Comparison of ENCODE assay signal across 7 mouse cellular contexts in the genomic region with DNA sequence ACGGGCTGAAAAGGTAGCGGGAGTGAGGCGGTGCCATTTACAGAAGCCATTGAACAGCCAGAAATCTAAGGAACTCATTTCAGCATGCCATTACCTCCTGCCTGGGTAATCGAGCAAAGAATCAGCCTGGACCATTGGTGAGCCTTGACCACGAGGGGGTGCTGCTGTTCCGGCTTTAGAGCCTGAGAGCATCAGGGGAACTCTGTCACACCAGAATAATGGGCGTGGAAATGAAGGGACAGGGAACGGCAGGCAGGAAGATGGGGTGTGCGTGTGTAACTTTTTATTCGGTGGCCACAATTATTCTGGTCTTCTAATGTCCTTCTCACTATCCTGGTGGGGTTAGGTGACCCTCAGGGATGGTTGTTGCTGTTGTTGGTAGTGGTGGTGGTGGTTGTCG. TPM values are rescaled to one million over a fixed set of nuclear protein-coding genes. Genes with fewer than 3 reads are reported as not detected.
DNase-seq lines count a peak whose midpoint lies in the region; ATAC-seq lines count a peak whose summit lies in the region.

No protein-coding gene starts in this region.

- H3K9me3 ChIP-seq in embryonic facial prominence, embryonic 11.5 days (replicated peaks; ENCODE audit: control insufficient read depth, low read length): no peaks in the 10 kb centered on the region
- 0 out of 2 replicates have a peak, but pooled peaks cover 5% of the 10 kb centered on the region for H3K9me3 ChIP-seq in limb, embryonic 12.5 days

- no peaks in the 10 kb centered on the region for H3K36me3 ChIP-seq in embryonic facial prominence, embryonic 11.5 days (replicated peaks; ENCODE audit: control insufficient read depth, insufficient read depth, low read depth, low read length)
- no peaks in the 10 kb centered on the region for H3K36me3 ChIP-seq in limb, embryonic 12.5 days

- H3K4me3 ChIP-seq in embryonic facial prominence, embryonic 11.5 days (ENCODE audit: low read depth, low read length): 0 out of 2 replicates have a peak overlapping the region, but pooled peaks have one; percentile 10
- no peak overlapping the region for H3K4me3 ChIP-seq in limb, embryonic 12.5 days (replicated peaks)

- WGBS in embryonic facial prominence, embryonic 11.5 days: 10% methylated on average over 11 of the region's 11 CpGs
- 11% methylated on average over 11 of the region's 11 CpGs for WGBS in limb, embryonic 12.5 days

- H3K9ac ChIP-seq in embryonic facial prominence, embryonic 11.5 days (replicated peaks; ENCODE audit: low read length): no peak overlapping the region
- H3K9ac ChIP-seq in limb, embryonic 12.5 days (replicated peaks): no peak overlapping the region

- no peaks in the 10 kb centered on the region for H3K4me1 ChIP-seq in embryonic facial prominence, embryonic 11.5 days (ENCODE audit: control insufficient read depth, insufficient read depth, low read length)
- H3K4me1 ChIP-seq in limb, embryonic 12.5 days (replicated peaks): peaks cover 11% of the 10 kb centered on the region

- ATAC-seq in embryonic facial prominence, embryonic 11.5 days (replicated peaks; ENCODE audit: insufficient number of reproducible peaks, low FRiP score, low TSS enrichment, low read depth): peak; percentile 69
- ATAC-seq in limb, embryonic 12.5 days (ENCODE audit: insufficient number of reproducible peaks, insufficient read depth, low FRiP score, low TSS enrichment, low read depth): no peak
- peak; percentile 52; the same call in 1 of the 2 replicates for ATAC-seq in monocyte, adult 5-6 weeks (replicated peaks; ENCODE audit: insufficient number of reproducible peaks, low FRiP score, low TSS enrichment, poor library complexity, severe bottlenecking)

- H3K27me3 ChIP-seq in embryonic facial prominence, embryonic 11.5 days (ENCODE audit: control insufficient read depth, insufficient read depth, low read length): no peaks in the 10 kb centered on the region
- H3K27me3 ChIP-seq in limb, embryonic 12.5 days: peaks cover 31% of the 10 kb centered on the region

- no peak overlapping the region for H3K27ac ChIP-seq in embryonic facial prominence, embryonic 11.5 days (replicated peaks; ENCODE audit: low read depth, low read length)
- H3K27ac ChIP-seq in limb, embryonic 12.5 days: no peak overlapping the region

- peak; percentile 92 for DNase-seq in adrenal gland, postnatal 14 days
- peak; percentile 95 for DNase-seq in embryonic facial prominence, embryonic 11.5 days (ENCODE audit: low spot score)
- DNase-seq in heart, adult 8-10 months (ENCODE audit: low spot score): peak; percentile 81
- DNase-seq in kidney, adult 8-10 months: peak; percentile 56 to 84
- DNase-seq in spleen, postnatal 4 days (ENCODE audit: low spot score in 2 of 2): peak; percentile 66 to 85

- peak overlapping the region; percentile 27 for H3K4me2 ChIP-seq in embryonic facial prominence, embryonic 11.5 days (ENCODE audit: low read depth, low read length)
- H3K4me2 ChIP-seq in limb, embryonic 12.5 days: peak overlapping the region; percentile 40

RNA-seq across cellular contexts. Expression of a gene that starts 12.9 kb away (rescaled TPM):
- not detected in 2 replicates for total RNA-seq in adrenal gland, postnatal 14 days (2021)
- 0.49 and 2.5 TPM in 2 replicates for polyA plus RNA-seq in embryonic facial prominence, embryonic 11.5 days (2014; fragmentation: Nextera tagmentation; extraction: Ambion mirVana)
- total RNA-seq in heart, adult 8-10 months (2022): under 1 TPM in 1 of 4 experiments, not detected in 3; 0.03 TPM
- not detected in 2 replicates for polyA plus RNA-seq in limb, embryonic 12.5 days (2016; fragmentation: Nextera tagmentation; extraction: Ambion mirVana)
- not detected in 3 replicates for total RNA-seq in monocyte, adult 5-6 weeks (2017)

RNA-seq across cellular contexts. Expression of a gene that starts 33.6 kb away (rescaled TPM):
- 27.0 and 29.2 TPM in 2 replicates for total RNA-seq in adrenal gland, postnatal 14 days (2021)
- polyA plus RNA-seq in embryonic facial prominence, embryonic 11.5 days (2014; fragmentation: Nextera tagmentation; extraction: Ambion mirVana): 41.6 and 41.9 TPM in 2 replicates
- 10 to 100 TPM; 21.3 to 24.7 (median 23.3) TPM for total RNA-seq in heart, adult 8-10 months (2022)
- 35.1 and 37.7 TPM in 2 replicates for polyA plus RNA-seq in limb, embryonic 12.5 days (2016; fragmentation: Nextera tagmentation; extraction: Ambion mirVana)
- 3.7 to 12.8 TPM (median 10.0 TPM) in 3 replicates for total RNA-seq in monocyte, adult 5-6 weeks (2017)

RNA-seq across cellular contexts. Expression of a gene that starts 34.2 kb away (rescaled TPM):
- 3.4 and 4.0 TPM in 2 replicates for total RNA-seq in adrenal gland, postnatal 14 days (2021)
- polyA plus RNA-seq in embryonic facial prominence, embryonic 11.5 days (2014; fragmentation: Nextera tagmentation; extraction: Ambion mirVana): 3.0 and 3.9 TPM in 2 replicates
- 10 to 100 TPM; 16.6 to 20.9 (median 17.2) TPM for total RNA-seq in heart, adult 8-10 months (2022)
- 11.4 and 14.0 TPM in 2 replicates for polyA plus RNA-seq in limb, embryonic 12.5 days (2016; fragmentation: Nextera tagmentation; extraction: Ambion mirVana)
- not detected in 3 replicates for total RNA-seq in monocyte, adult 5-6 weeks (2017)
